Mouse (Mus musculus) testis, postnatal 10 days (tissue): Measurements from ENCODE around the gene Plekhg3.

ENCODE experiments used
- DNase-seq: peaks from one replicate; pipeline ENCODE4 v3.0.0; 2021; ENCODE audit warnings: low spot score

Gene Plekhg3

DNA sequence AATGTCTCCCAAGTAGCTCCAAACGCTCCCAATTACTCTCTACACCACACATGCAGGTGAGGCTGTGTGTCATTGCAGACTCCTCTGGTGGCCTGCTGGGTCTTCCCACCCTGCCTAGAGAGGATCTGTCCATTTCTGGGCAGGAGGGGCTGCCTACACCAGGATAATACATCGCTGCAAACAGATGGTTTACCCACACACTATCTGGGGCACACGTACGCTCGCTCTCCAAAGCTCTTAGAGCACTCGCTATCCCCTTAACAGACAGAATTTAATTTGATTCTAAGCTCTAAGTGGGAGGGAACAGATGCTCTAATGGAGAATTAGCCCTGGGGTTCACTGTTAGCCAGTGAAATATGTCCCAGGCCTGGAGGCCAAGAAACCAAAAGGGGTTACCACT, 92.7 kb downstream of the Plekhg3 start:
- DNase-seq, result no peak
